Mouse (Mus musculus) 3134 (cell line): ENCODE data around the gene Muc20.

ENCODE experiments used
- DNase-seq: peaks from one replicate; pipeline ENCODE4 v3.0.0-alpha.2; 2011; ENCODE audit warnings: low spot score; ENCODE audit not compliant: insufficient read length; ENCODE audit errors: extremely low read depth

Gene Muc20

GRCm38 (mm10) chr16:32796676-32797425 lies 384 bp downstream of the Muc20 start:
- DNase-seq, result no peak

- no peak for DNase-seq
These were observed 2.1 kb downstream of the Muc20 start for GRCm38 (mm10) chr16:32795177-32795576.

GRCm38 (mm10) chr16:32790056-32790455 lies 7.2 kb downstream of the Muc20 start:
- DNase-seq, result no peak

- no peak for DNase-seq
These were observed 12.4 kb downstream of the Muc20 start for GRCm38 (mm10) chr16:32784840-32785239.

- no peak for DNase-seq
These were observed 13.7 kb downstream of the Muc20 start for GRCm38 (mm10) chr16:32783324-32784062.

GRCm38 (mm10) chr16:32778956-32779355 lies 18.3 kb downstream of the Muc20 start:
- DNase-seq, result peak; percentile 28

- no peak for DNase-seq
These were observed 20.6 kb downstream of the Muc20 start for GRCm38 (mm10) chr16:32776676-32777075.

- DNase-seq, result no peak
These were observed 30.3 kb downstream of the Muc20 start for GRCm38 (mm10) chr16:32766904-32767303.

GRCm38 (mm10) chr16:32764961-32765360 lies 32.3 kb downstream of the Muc20 start:
- DNase-seq, result no peak

- DNase-seq, result no peak
These were observed 32.7 kb downstream of the Muc20 start for GRCm38 (mm10) chr16:32764550-32764949.

- no peak for DNase-seq
These were observed 46.8 kb downstream of the Muc20 start for GRCm38 (mm10) chr16:32750242-32751127.

GRCm38 (mm10) chr16:32745852-32746251 lies 51.4 kb downstream of the Muc20 start:
- no peak for DNase-seq

GRCm38 (mm10) chr16:32742712-32743111 lies 54.5 kb downstream of the Muc20 start:
- DNase-seq, result no peak

GRCm38 (mm10) chr16:32741366-32741765 lies 55.9 kb downstream of the Muc20 start:
- DNase-seq, result no peak

- no peak for DNase-seq
These were observed 57.1 kb downstream of the Muc20 start for GRCm38 (mm10) chr16:32740003-32740663.

GRCm38 (mm10) chr16:32736022-32736421 lies 61.2 kb downstream of the Muc20 start:
- no peak for DNase-seq

GRCm38 (mm10) chr16:32735586-32735985 lies 61.6 kb downstream of the Muc20 start, which contains the start of gene Muc4:
Muc4 (plus strand) TSS chr16:32735886.
- no peak for DNase-seq

GRCm38 (mm10) chr16:32733213-32733612 lies 64.0 kb downstream of the Muc20 start:
- DNase-seq, result no peak

- DNase-seq, result no peak
These were observed 68.5 kb downstream of the Muc20 start for GRCm38 (mm10) chr16:32728730-32729129.

- peak; percentile 55 for DNase-seq
These were observed 69.0 kb downstream of the Muc20 start for GRCm38 (mm10) chr16:32728240-32728639.
